Mouse (Mus musculus): ENCODE results near the gene Tnfrsf17. TPM values are rescaled to one million over a fixed set of nuclear protein-coding genes. Genes with fewer than 3 reads are reported as not detected.
A peak's percentile ranks its signal among the peaks of the same experiment; 100 is the strongest.
"Not testable (repeated sequence)": the region's sequence is repeated elsewhere in the genome, so short reads cannot be mapped to it uniquely, and the experiment has no call there.

Tnfrsf17 gene
- polyA plus RNA-seq, 1 experiment from 2014 or later: not detected

- no peak overlapping the region for H3K9ac ChIP-seq
- no peaks in the 10 kb centered on the region for H3K36me3 ChIP-seq
- 0 out of 2 replicates have a peak, but pooled peaks cover 4% of the 10 kb centered on the region for H3K4me1 ChIP-seq (replicated peaks)
- 41% methylated on average over 7 of the region's 7 CpGs for WGBS (ENCODE audit: insufficient replicate concordance)
- DNase-seq: no peak
- no peaks in the 10 kb centered on the region for H3K9me3 ChIP-seq (replicated peaks)
- no peak for ATAC-seq (ENCODE audit: low read depth)
- no peak overlapping the region for H3K27ac ChIP-seq
- no peaks in the 10 kb centered on the region for H3K27me3 ChIP-seq
- no peak overlapping the region for H3K4me3 ChIP-seq (replicated peaks)
- H3K4me2 ChIP-seq: no peak overlapping the region
Observed at GRCm38 (mm10) chr16:11351903-11352302, 38.3 kb downstream of the Tnfrsf17 start.

- ATAC-seq (ENCODE audit: low read depth) (no peak), DNase-seq (no peak)
- no peaks in the 10 kb centered on the region for H3K27me3 ChIP-seq
- no peaks in the 10 kb centered on the region for H3K4me1 ChIP-seq (replicated peaks)
- no peaks in the 10 kb centered on the region for H3K36me3 ChIP-seq
- no peak overlapping the region for H3K9ac ChIP-seq
- WGBS (ENCODE audit: insufficient replicate concordance): 60% methylated on average over 5 of the region's 5 CpGs
- H3K9me3 ChIP-seq (replicated peaks): no peaks in the 10 kb centered on the region
- H3K4me3 ChIP-seq (replicated peaks): no peak overlapping the region
- H3K4me2 ChIP-seq: no peak overlapping the region
- no peak overlapping the region for H3K27ac ChIP-seq
Observed at GRCm38 (mm10) chr16:11359173-11359572, 45.6 kb downstream of the Tnfrsf17 start.

GRCm38 (mm10) chr16:11359919-11360318 lies 46.3 kb downstream of the Tnfrsf17 start:
- DNase-seq (no peak), ATAC-seq (ENCODE audit: low read depth) (no peak)
- 70% methylated on average over 10 of the region's 10 CpGs for WGBS (ENCODE audit: insufficient replicate concordance)

GRCm38 (mm10) chr16:11360576-11360975 lies 47.0 kb downstream of the Tnfrsf17 start:
- 75% methylated on average over 2 of the region's 2 CpGs for WGBS (ENCODE audit: insufficient replicate concordance)

More at GRCm38 (mm10) chr16:11359919-11360318, 46.3 kb downstream of the Tnfrsf17 start:
- no peak overlapping the region for H3K4me3 ChIP-seq (replicated peaks)
- H3K4me1 ChIP-seq (replicated peaks): no peaks in the 10 kb centered on the region
- H3K27ac ChIP-seq: no peak overlapping the region
- H3K27me3 ChIP-seq: no peaks in the 10 kb centered on the region
- H3K36me3 ChIP-seq: no peaks in the 10 kb centered on the region
- no peaks in the 10 kb centered on the region for H3K9me3 ChIP-seq (replicated peaks)
- H3K4me2 ChIP-seq: no peak overlapping the region
- no peak overlapping the region for H3K9ac ChIP-seq

GRCm38 (mm10) chr16:11365626-11366025 lies 52.0 kb downstream of the Tnfrsf17 start:
- Histone ChIP-seq H3K27ac (no peak overlapping the region), H3K9ac (no peak overlapping the region), H3K9me3 (replicated peaks) (no peaks in the 10 kb centered on the region), H3K4me2 (no peak overlapping the region), H3K4me1 (replicated peaks) (peaks cover 22% of the 10 kb centered on the region), H3K36me3 (no peaks in the 10 kb centered on the region), H3K4me3 (replicated peaks) (no peak overlapping the region), H3K27me3 (no peaks in the 10 kb centered on the region)
- ATAC-seq (ENCODE audit: low read depth) (no peak), DNase-seq (no peak)
- 55% methylated on average over 5 of the region's 5 CpGs for WGBS (ENCODE audit: insufficient replicate concordance)

More at GRCm38 (mm10) chr16:11360576-11360975, 47.0 kb downstream of the Tnfrsf17 start:
- H3K4me2 ChIP-seq; H3K4me3 ChIP-seq (replicated peaks); H3K9me3 ChIP-seq (replicated peaks); H3K27me3 ChIP-seq; H3K27ac ChIP-seq; DNase-seq; ATAC-seq (ENCODE audit: low read depth); H3K4me1 ChIP-seq (replicated peaks); H3K9ac ChIP-seq; H3K36me3 ChIP-seq: not testable (repeated sequence)

GRCm38 (mm10) chr16:11366851-11367250 lies 53.2 kb downstream of the Tnfrsf17 start:
- WGBS (ENCODE audit: insufficient replicate concordance): 50% methylated on average over 1 of the region's 1 CpGs
- no peak overlapping the region for H3K4me2 ChIP-seq
- DNase-seq (no peak), ATAC-seq (ENCODE audit: low read depth) (no peak)
- H3K9ac ChIP-seq: no peak overlapping the region
- H3K27ac ChIP-seq: no peak overlapping the region
- H3K27me3 ChIP-seq: no peaks in the 10 kb centered on the region
- H3K4me1 ChIP-seq (replicated peaks): peaks cover 23% of the 10 kb centered on the region
- no peaks in the 10 kb centered on the region for H3K36me3 ChIP-seq
- no peaks in the 10 kb centered on the region for H3K9me3 ChIP-seq (replicated peaks)
- no peak overlapping the region for H3K4me3 ChIP-seq (replicated peaks)

- Histone ChIP-seq H3K36me3 (no peaks in the 10 kb centered on the region), H3K4me3 (replicated peaks) (no peak overlapping the region), H3K4me2 (no peak overlapping the region), H3K9me3 (replicated peaks) (no peaks in the 10 kb centered on the region), H3K27me3 (no peaks in the 10 kb centered on the region), H3K4me1 (replicated peaks) (peaks cover 23% of the 10 kb centered on the region), H3K9ac (no peak overlapping the region), H3K27ac (no peak overlapping the region)
- ATAC-seq (ENCODE audit: low read depth) (no peak), DNase-seq (no peak)
- 70% methylated on average over 3 of the region's 3 CpGs for WGBS (ENCODE audit: insufficient replicate concordance)
Observed at GRCm38 (mm10) chr16:11368412-11368811, 54.8 kb downstream of the Tnfrsf17 start.

- Histone ChIP-seq H3K4me2 (no peak overlapping the region), H3K4me3 (replicated peaks) (no peak overlapping the region), H3K36me3 (no peaks in the 10 kb centered on the region), H3K4me1 (replicated peaks) (peaks cover 23% of the 10 kb centered on the region), H3K9me3 (replicated peaks) (no peaks in the 10 kb centered on the region), H3K9ac (no peak overlapping the region), H3K27ac (peak overlapping the region; percentile 37; the same call in 1 of the 2 replicates), H3K27me3 (no peaks in the 10 kb centered on the region)
- WGBS (ENCODE audit: insufficient replicate concordance): 54% methylated on average over 4 of the region's 4 CpGs
- DNase-seq (no peak), ATAC-seq (ENCODE audit: low read depth) (no peak)
Observed at GRCm38 (mm10) chr16:11369162-11369561, 55.5 kb downstream of the Tnfrsf17 start.

- Histone ChIP-seq H3K9me3 (replicated peaks) (no peaks in the 10 kb centered on the region), H3K9ac (no peak overlapping the region), H3K4me1 (replicated peaks) (peaks cover 23% of the 10 kb centered on the region), H3K27ac (peak overlapping the region; percentile 37; the same call in 1 of the 2 replicates), H3K4me3 (replicated peaks) (no peak overlapping the region), H3K4me2 (no peak overlapping the region), H3K36me3 (no peaks in the 10 kb centered on the region), H3K27me3 (no peaks in the 10 kb centered on the region)
- WGBS (ENCODE audit: insufficient replicate concordance): 7% methylated on average over 1 of the region's 1 CpGs
- DNase-seq (peak; percentile 18), ATAC-seq (ENCODE audit: low read depth) (peak; percentile 86)
Observed at GRCm38 (mm10) chr16:11369642-11370041, 56.0 kb downstream of the Tnfrsf17 start.

Other genes with a start within 250 kb of the Tnfrsf17 start
- 31.6 and 34.1 TPM in 2 replicates for gene Litaf, start 247.7 kb upstream of the Tnfrsf17 start, polyA plus RNA-seq (2015; fragmentation: Nextera tagmentation; extraction: Ambion mirVana)
- 17.2 and 17.8 TPM in 2 replicates for gene Txndc11, start 179.2 kb upstream of the Tnfrsf17 start, polyA plus RNA-seq (2015; fragmentation: Nextera tagmentation; extraction: Ambion mirVana)
- 27.1 and 36.3 TPM in 2 replicates for gene Zc3h7a, start 137.4 kb upstream of the Tnfrsf17 start, polyA plus RNA-seq (2015; fragmentation: Nextera tagmentation; extraction: Ambion mirVana)
- gene Rsl1d1, start 110.5 kb upstream of the Tnfrsf17 start, polyA plus RNA-seq (2015; fragmentation: Nextera tagmentation; extraction: Ambion mirVana): 161 and 200 TPM in 2 replicates
- 61.0 and 67.3 TPM in 2 replicates for gene Gspt1, start 59.5 kb upstream of the Tnfrsf17 start, polyA plus RNA-seq (2015; fragmentation: Nextera tagmentation; extraction: Ambion mirVana)
- 3.4 and 4.4 TPM in 2 replicates for gene Snx29, start 9.1 kb downstream of the Tnfrsf17 start, polyA plus RNA-seq (2015; fragmentation: Nextera tagmentation; extraction: Ambion mirVana)